Mouse (Mus musculus) liver, embryonic 14.5 days (tissue): ENCODE results near the gene 1700122O11Rik. TPM values are rescaled to one million over a fixed set of nuclear protein-coding genes. Genes with fewer than 3 reads are reported as not detected.

Experiments
- ATAC-seq: fragments of 200-750 bp; cut with Nextera tagmentation; 2 replicates; pipeline ENCODE4 v1.8.0; 2017; ENCODE audit warnings: moderate number of reproducible peaks, mild to moderate bottlenecking, moderate library complexity; ENCODE audit not compliant: insufficient read depth
- DNase-seq, 3 experiments: peaks; one replicate each; pipeline ENCODE4 v3.0.0-alpha.2; 2012 to 2013; ENCODE audit warnings: low read depth in 3 of 3, low spot score in 3 of 3
- H3K27ac ChIP-seq: fragments of 300-500 bp; sonication (generic); 2 replicates; pipeline ENCODE4 v1.5.1; 2014; ENCODE audit warnings: moderate library complexity, mild to moderate bottlenecking, control low read depth, inconsistent platforms
- H3K27me3 ChIP-seq: fragments of 300-500 bp; sonication (generic); 2 replicates; pipeline ENCODE4 v1.6.1; 2014; ENCODE audit warnings: mild to moderate bottlenecking, low read length, moderate library complexity; ENCODE audit not compliant: control insufficient read depth, insufficient read depth
- H3K36me3 ChIP-seq: fragments of 300-500 bp; sonication (generic); replicated peaks from 2 replicates; pipeline ENCODE4 v1.6.1; 2014; ENCODE audit warnings: low read depth; ENCODE audit not compliant: control insufficient read depth, insufficient read depth
- H3K4me1 ChIP-seq, 2 experiments: fragments of 200-500 bp in 1 of 2; fragments of 300-500 bp in 1 of 2; sonication (generic) in 1 of 2; replicated peaks; 2 replicates each; pipeline ENCODE4 v1.6.1; 2012 to 2014; ENCODE audit warnings: antibody characterized with exemption in 1 of 2, inconsistent platforms in 1 of 2, low read length in 1 of 2; ENCODE audit not compliant: control insufficient read depth in 2 of 2, insufficient read depth in 2 of 2
- H3K4me2 ChIP-seq: fragments of 300-500 bp; sonication (generic); 2 replicates; pipeline ENCODE4 v1.6.1; 2014; ENCODE audit warnings: low read depth, mild to moderate bottlenecking, control low read depth, moderate library complexity
- H3K4me3 ChIP-seq, 2 experiments: fragments of 200-500 bp in 1 of 2; fragments of 300-500 bp in 1 of 2; sonication (generic) in 1 of 2; 2 replicates each; pipeline ENCODE4 v1.5.1; 2012 to 2014; ENCODE audit warnings: low read depth in 2 of 2, low read length in 2 of 2, mild to moderate bottlenecking in 2 of 2, control low read depth in 1 of 2, inconsistent platforms in 1 of 2, moderate library complexity in 1 of 2; ENCODE audit not compliant: insufficient read depth in 1 of 2
- H3K9ac ChIP-seq: fragments of 300-500 bp; sonication (generic); replicated peaks from 2 replicates; pipeline ENCODE4 v1.6.1; 2014; ENCODE audit warnings: mild to moderate bottlenecking, control low read depth, moderate library complexity
- H3K9me3 ChIP-seq: fragments of 300-500 bp; sonication (generic); 2 replicates; pipeline ENCODE4 v1.6.1; 2016; ENCODE audit warnings: low read length, mixed read lengths; ENCODE audit not compliant: control insufficient read depth
- CTCF ChIP-seq: IDR thresholded peaks from 2 replicates; pipeline ENCODE4 v1.5.1; 2016; ENCODE audit warnings: antibody characterized with exemption, low read depth, control low read depth
- EP300 ChIP-seq: IDR thresholded peaks from 2 replicates; pipeline ENCODE4 v1.6.1; 2016; ENCODE audit warnings: antibody characterized with exemption, low read depth
- WGBS: fragments of 180-500 bp; shearing (Covaris S2); extraction: QIAGEN DNeasy Blood & Tissue Kit; methylation state at CpG from one replicate; pipeline ENCODE4 v1.1.7; 2014; ENCODE audit not compliant: insufficient replicate concordance; 5-methylcytosine and 5-hydroxymethylcytosine counted together
- polyA plus RNA-seq, 2 experiments: library from polyadenylated mRNA; depleted of rRNA in 1 of 2; stranded (reverse) in 1 of 2; unstranded in 1 of 2; fragments of >200 nt; fragmentation: Nextera tagmentation in 1 of 2; extraction: Ambion mirVana in 1 of 2; gene quantifications; 2 replicates each; pipeline versions ENCODE4 v1.2.1 to v1.2.3; 2012 to 2014

Gene 1700122O11Rik
- polyA plus RNA-seq, 2 experiments = not detected

DNA sequence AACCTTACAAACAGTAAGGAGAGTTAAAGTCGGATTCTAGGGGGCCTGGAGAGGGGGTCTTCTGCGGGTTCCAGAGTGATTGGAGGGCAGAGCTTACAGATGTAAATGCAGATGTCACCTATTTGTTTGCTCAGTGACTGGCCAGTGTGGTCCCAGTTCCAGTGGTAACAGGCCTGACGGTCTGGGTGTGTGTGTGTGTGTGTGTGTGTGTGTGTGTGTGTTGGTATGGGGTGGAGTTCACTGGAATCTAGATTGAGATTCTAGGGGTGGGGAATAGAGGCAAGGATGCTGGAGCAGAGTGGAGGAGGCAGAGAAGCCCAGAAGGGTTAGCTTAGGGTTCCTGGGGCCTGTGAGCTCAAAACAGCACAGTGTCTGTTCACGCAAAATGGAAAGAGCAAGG, 32.3 kb downstream of the 1700122O11Rik start:
- Histone ChIP-seq H3K4me2 (no peak overlapping the region), H3K4me3 (no peak overlapping the region), H3K4me1 (peaks cover 26 to 56% of the 10 kb centered on the region in 2 experiments), H3K27ac (no peak overlapping the region), H3K36me3 (no peaks in the 10 kb centered on the region), H3K9me3 (no peaks in the 10 kb centered on the region), H3K27me3 (no peaks in the 10 kb centered on the region), H3K9ac (no peak overlapping the region)
- 47% methylated on average over 4 of the region's 4 CpGs for WGBS
- TF ChIP-seq CTCF (no peak), EP300 (no peak)
- no peak for ATAC-seq
- no peak for DNase-seq

DNA sequence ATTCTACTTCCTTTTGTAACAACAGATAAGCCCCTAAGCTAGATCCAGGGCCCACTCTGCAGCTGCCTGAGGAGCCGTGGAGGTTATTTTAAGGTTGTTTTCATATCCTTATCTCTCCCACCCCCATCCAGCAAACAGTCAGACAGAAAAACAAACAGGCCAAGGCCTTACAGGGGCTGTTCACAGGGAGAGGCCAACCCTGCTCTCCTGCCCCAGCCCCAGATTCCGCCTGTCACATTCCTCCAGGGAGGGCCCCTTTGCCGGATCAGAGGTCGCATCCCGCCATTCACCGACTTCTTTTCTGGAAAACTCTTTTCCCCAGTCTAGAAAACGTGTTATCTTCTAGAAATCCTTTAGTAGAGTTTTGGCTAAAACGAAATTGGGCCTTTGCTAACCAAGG, 33.0 kb downstream of the 1700122O11Rik start:
- Histone ChIP-seq H3K4me3 (no peak overlapping the region), H3K9ac (peak overlapping the region; percentile 4; the same call in 1 of the 2 replicates), H3K4me1 (peaks cover 27 to 57% of the 10 kb centered on the region in 2 experiments), H3K27me3 (no peaks in the 10 kb centered on the region), H3K36me3 (no peaks in the 10 kb centered on the region), H3K27ac (peak overlapping the region; percentile 15), H3K4me2 (no peak overlapping the region), H3K9me3 (no peaks in the 10 kb centered on the region)
- ATAC-seq (peak; percentile 38; the same call in 1 of the 2 replicates), DNase-seq (no peak)
- TF ChIP-seq EP300 = no peak
- TF ChIP-seq CTCF = no peak
- WGBS = 24% methylated on average over 8 of the region's 8 CpGs

DNA sequence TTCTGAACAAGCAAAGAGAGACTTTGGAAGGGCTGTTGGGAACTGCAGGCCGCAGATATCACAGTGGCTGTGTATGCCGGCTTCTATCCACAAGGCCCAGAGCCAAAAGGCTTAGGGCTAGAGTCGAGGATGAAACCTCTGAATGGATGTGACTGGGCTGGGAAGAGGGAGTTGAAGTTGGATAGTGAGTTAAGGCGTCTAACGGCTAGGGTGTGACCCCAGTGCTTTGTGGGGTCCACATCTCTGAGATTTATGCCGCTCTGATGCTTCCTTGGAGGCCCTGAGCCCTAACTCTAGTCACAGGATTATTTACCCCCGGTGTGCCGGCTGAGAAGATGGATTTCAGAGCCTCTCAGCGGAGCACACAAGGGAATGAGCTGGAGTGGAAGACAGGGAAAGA, 33.5 kb downstream of the 1700122O11Rik start:
- TF ChIP-seq CTCF (no peak), EP300 (no peak)
- H3K9ac ChIP-seq = no peak overlapping the region
- DNase-seq (no peak), ATAC-seq (no peak)
- no peak overlapping the region for H3K4me2 ChIP-seq
- H3K27me3 ChIP-seq = no peaks in the 10 kb centered on the region
- no peaks in the 10 kb centered on the region for H3K36me3 ChIP-seq
- H3K9me3 ChIP-seq = no peaks in the 10 kb centered on the region
- no peak overlapping the region for H3K4me3 ChIP-seq
- 55% methylated on average over 9 of the region's 9 CpGs for WGBS
- H3K27ac ChIP-seq = peak overlapping the region; percentile 15
- peaks cover 32 to 60% of the 10 kb centered on the region in 2 experiments for H3K4me1 ChIP-seq

DNA sequence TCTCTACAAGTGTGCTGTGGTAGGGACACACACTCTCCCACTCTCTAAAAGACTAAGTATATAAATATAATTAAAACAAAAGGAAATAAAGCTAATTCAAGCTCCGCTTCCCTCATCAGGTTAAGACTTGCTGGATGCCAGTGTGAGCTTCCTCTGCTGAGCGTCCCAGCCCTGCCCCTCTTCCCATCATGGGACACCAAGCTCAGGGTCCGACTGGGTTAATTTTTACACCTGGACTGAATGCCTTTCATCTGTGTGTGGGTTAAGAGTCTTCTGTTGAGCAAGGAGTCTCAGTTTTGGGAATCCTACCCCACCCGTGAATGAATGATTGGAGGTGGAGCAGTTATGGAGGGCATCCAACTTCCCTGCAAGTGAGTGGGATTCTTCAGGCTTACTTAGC, 35.6 kb downstream of the 1700122O11Rik start:
- TF ChIP-seq CTCF (no peak), EP300 (no peak)
- WGBS = 59% methylated on average over 4 of the region's 4 CpGs
- Histone ChIP-seq H3K36me3 (no peaks in the 10 kb centered on the region), H3K4me3 (no peak overlapping the region; a peak in 1 of 4 replicates), H3K27me3 (no peaks in the 10 kb centered on the region), H3K4me2 (peak overlapping the region; percentile 76), H3K9ac (0 out of 2 replicates have a peak overlapping the region, but pooled peaks have one; percentile 49), H3K9me3 (no peaks in the 10 kb centered on the region), H3K4me1 (peaks cover 33 to 67% of the 10 kb centered on the region in 2 experiments), H3K27ac (0 out of 2 replicates have a peak overlapping the region, but pooled peaks have one; percentile 8)
- DNase-seq (no peak), ATAC-seq (no peak)

DNA sequence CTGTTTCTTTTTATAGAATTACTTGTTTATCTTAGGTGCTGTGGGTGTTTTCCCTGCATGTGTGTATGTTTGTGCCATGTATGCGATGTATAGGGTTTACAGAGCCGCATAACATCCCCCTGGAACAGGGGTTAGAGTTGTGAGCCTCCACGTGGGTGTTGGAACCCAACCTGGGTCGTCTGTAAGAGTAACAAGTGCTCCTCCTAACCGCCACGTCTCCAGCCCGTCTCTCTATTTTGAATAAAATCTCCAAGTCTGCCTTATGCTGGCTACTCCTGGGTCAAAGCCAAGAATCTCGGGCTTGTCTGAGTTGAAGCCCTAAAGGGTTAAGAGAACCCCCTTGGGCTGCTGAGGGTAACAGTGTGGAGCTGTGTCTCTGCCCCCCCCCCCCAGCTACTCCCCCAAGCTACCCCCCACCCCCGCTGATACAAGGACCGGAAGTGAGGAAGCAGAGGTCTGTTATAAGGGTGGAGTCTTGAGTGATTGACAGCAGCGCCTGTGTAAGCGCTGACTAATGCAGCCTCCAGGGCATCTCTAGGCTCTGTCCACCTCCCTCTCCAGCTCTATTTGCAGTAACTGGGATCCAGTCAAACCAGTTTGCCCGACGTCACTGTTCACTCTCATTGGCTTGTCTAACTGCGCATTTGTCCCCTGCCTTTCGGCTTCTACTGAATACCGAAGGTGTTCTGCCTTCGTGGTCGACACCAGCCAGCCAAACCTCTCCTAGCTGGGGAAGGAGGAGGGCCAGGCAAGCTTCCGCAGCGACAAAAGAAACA, 36.3 kb downstream of the 1700122O11Rik start:
- peaks cover 33 to 67% of the 10 kb centered on the region in 2 experiments for H3K4me1 ChIP-seq
- peak overlapping the region; percentile 50 to 70 for H3K4me3 ChIP-seq
- H3K9me3 ChIP-seq = no peaks in the 10 kb centered on the region
- no peaks in the 10 kb centered on the region for H3K36me3 ChIP-seq
- TF ChIP-seq CTCF (no peak), EP300 (no peak)
- H3K4me2 ChIP-seq = peak overlapping the region; percentile 76
- peak overlapping the region; percentile 64 for H3K9ac ChIP-seq
- WGBS = 2% methylated on average over 21 of the region's 21 CpGs
- peak; percentile 81 for ATAC-seq
- no peaks in the 10 kb centered on the region for H3K27me3 ChIP-seq
- DNase-seq = peak; percentile 63 to 68 (median 64)
- peak overlapping the region; percentile 31 for H3K27ac ChIP-seq
